Mouse (Mus musculus): ENCODE data around the gene Ifitm7.

DNA sequence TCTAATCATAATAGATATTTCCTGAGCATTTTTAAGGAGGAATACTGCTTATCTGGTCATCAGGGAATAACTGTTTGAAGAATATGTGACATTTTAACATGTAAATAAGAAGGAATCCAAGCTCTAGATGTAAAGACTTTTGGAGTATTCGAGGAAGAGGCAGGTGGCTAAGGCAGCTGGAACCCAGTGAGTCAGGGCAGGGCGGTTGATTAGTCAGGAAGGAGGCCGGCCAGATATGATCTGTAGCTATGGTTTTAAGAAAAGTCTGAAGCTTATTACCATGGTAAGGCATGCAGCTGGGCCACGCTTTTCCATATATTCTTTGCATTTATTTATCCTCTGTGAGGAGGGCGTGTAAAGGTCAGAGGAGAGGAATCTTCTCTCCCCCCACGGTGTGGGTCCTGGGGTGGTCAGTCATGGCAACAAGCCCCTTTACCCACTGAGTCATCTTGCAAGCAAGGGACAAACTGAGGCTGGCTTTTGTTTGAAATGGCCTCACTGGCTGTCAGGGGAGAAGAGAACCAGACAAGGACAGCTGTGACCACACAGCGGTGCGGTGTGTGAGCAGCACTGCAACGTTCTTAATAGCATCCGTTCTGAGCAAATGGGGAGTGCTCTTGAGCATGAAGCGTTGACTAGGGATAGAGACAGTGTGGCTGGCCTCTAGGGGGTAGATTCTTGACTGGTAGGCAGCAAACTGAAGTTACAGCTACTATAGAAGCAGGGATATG, 6.0 kb upstream of the Ifitm7 start:
- TF ChIP-seq CTCF (IDR thresholded peaks at IDR 0.05; ENCODE audit: extremely low read depth, insufficient read length, insufficient replicate concordance, low read depth, low read length) (no peak), POLR2A (IDR thresholded peaks at IDR 0.05; ENCODE audit: low read depth, low read length) (no peak)
